8 mouse cellular contexts compared by ENCODE assay signal in the genomic region with DNA sequence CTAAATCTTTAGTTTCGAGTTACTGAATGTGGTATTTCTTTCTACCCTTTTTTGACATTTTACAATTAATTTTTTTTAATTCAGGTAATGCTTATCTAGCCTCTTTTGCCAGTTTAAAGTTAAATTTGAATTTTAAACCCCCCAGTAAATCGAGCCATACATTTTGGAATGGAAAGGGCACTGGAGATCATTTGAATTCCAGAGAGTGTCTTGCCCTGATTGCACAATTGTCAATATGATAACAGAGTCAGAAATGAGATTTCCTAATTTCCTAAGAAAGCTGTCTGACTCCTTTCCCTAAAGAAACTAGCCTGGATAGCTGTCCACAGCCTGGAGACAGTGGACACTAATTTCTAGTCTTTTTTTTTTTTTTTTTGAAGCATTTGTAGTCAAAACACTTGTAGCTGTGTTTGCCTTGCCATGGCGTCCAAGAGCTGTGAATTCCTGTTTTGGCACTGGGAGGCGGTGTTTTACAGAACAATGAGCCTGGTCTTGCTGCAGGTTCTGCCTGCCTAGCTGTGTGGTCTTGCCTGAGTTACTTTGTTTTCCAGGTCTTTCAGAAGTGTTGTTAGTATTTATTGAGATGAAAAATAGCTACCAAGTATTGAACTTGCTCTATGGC. TPM values are rescaled to one million over a fixed set of nuclear protein-coding genes. Genes with fewer than 3 reads are reported as not detected.
DNase-seq lines count a peak whose midpoint lies in the region; ATAC-seq and TF ChIP-seq lines count a peak whose summit lies in the region.

No protein-coding gene starts in this region.

- WGBS in embryonic facial prominence, embryonic 15.5 days = 48% methylated on average over 4 of the region's 4 CpGs

- peak; percentile 75 for DNase-seq in CH12.LX (ENCODE audit: extremely low read depth)
- DNase-seq in T-cell, adult 2 months (ENCODE audit: low spot score) = peak; percentile 16
- peak; percentile 67 for DNase-seq in heart, postnatal 4 days
- DNase-seq in layer of hippocampus, adult 9-10 months (ENCODE audit: low spot score) = peak; percentile 59
- peak; percentile 83 for DNase-seq in lung, postnatal 10 days
- DNase-seq in right cerebral cortex, postnatal 14 days = peak; percentile 49
- DNase-seq in urinary bladder, adult 2 months (ENCODE audit: low spot score) = no peak

- peaks cover 10 to 32% of the 10 kb centered on the region in 2 experiments for H3K36me3 ChIP-seq in CH12.LX (replicated peaks in 1 of 2; ENCODE audit: control insufficient read depth in 1 of 2, insufficient read depth in 1 of 2, low read length in 1 of 2)
- peaks cover 2% of the 10 kb centered on the region for H3K36me3 ChIP-seq in embryonic facial prominence, embryonic 15.5 days

- H3K27me3 ChIP-seq in CH12.LX (replicated peaks) = no peaks in the 10 kb centered on the region
- H3K27me3 ChIP-seq in embryonic facial prominence, embryonic 15.5 days = no peaks in the 10 kb centered on the region

- H3K9ac ChIP-seq in CH12.LX (ENCODE audit: insufficient read depth, low read depth) = no peak overlapping the region; the same call in 1 of the 2 replicates
- H3K9ac ChIP-seq in embryonic facial prominence, embryonic 15.5 days = no peak overlapping the region

- in situ Hi-C loops in CH12.LX (cut with MboI; ENCODE audit: low pct_ligation_motif_present, low pct_unique_long_range_greater_than_20kb, low sequenced_read_pairs) = no loop called here

- peak in 1 of 2 experiments; percentile 83; a peak in 2 of 4 replicates for TF ChIP-seq CTCF in CH12.LX (conservative IDR thresholded peaks at IDR 0.05 in 1 of 2, IDR thresholded peaks at IDR 0.05 in 1 of 2; ENCODE audit: low read depth in 2 of 2, low read length in 2 of 2)

- peak overlapping the region; percentile 96 for H3K4me2 ChIP-seq in CH12.LX (ENCODE audit: insufficient read depth, low read depth, poor library complexity, severe bottlenecking)
- peak overlapping the region; percentile 73; the same call in 1 of the 2 replicates for H3K4me2 ChIP-seq in embryonic facial prominence, embryonic 15.5 days (replicated peaks)

- H3K27ac ChIP-seq in CH12.LX (ENCODE audit: insufficient read depth, low read depth) = no peak overlapping the region
- peak overlapping the region; percentile 98; the same call in 1 of the 2 replicates for H3K27ac ChIP-seq in embryonic facial prominence, embryonic 15.5 days (replicated peaks)

- ATAC-seq in embryonic facial prominence, embryonic 15.5 days (ENCODE audit: insufficient number of reproducible peaks, low FRiP score, low TSS enrichment, low read depth) = no peak

- H3K79me2 ChIP-seq in CH12.LX (replicated peaks; ENCODE audit: control insufficient read depth, extremely low read depth, insufficient read depth, poor library complexity, severe bottlenecking) = peaks cover 27% of the 10 kb centered on the region

- dilution Hi-C loops in CH12.LX (cut with MboI; ENCODE audit: extremely low pct_ligation_motif_present, extremely low pct_unique_long_range_greater_than_20kb, low sequenced_read_pairs) = no loop called here

- no peak for TF ChIP-seq POLR2A in CH12.LX (IDR thresholded peaks at IDR 0.05; ENCODE audit: low read depth, low read length)

- no peak overlapping the region for H3K4me3 ChIP-seq in CH12.LX (replicated peaks in 1 of 3; ENCODE audit: low read depth in 2 of 3, low read length in 2 of 3, poor library complexity in 1 of 3)
- H3K4me3 ChIP-seq in embryonic facial prominence, embryonic 15.5 days (replicated peaks) = peak overlapping the region; percentile 71; the same call in 1 of the 2 replicates

- no peaks in the 10 kb centered on the region for H3K9me3 ChIP-seq in CH12.LX (replicated peaks; ENCODE audit: low read length)
- no peaks in the 10 kb centered on the region for H3K9me3 ChIP-seq in embryonic facial prominence, embryonic 15.5 days (replicated peaks)

- peak; percentile 78 for TF ChIP-seq RAD21 in CH12.LX (IDR thresholded peaks at IDR 0.05; ENCODE audit: low read depth, low read length)

- TF ChIP-seq EP300 in CH12.LX (IDR thresholded peaks at IDR 0.05; ENCODE audit: low read length) = no peak

- H3K4me1 ChIP-seq in CH12.LX (ENCODE audit: control insufficient read depth in 1 of 2, insufficient read depth in 2 of 2) = peaks cover 7 to 38% of the 10 kb centered on the region in 2 experiments; a peak in 3 of 4 replicates
- H3K4me1 ChIP-seq in embryonic facial prominence, embryonic 15.5 days = peaks cover 26% of the 10 kb centered on the region

TF ChIP-seq in CH12.LX, 34 proteins besides CTCF, POLR2A, EP300 and RAD21:
- TF ChIP-seq HCFC1 (IDR thresholded peaks at IDR 0.05; ENCODE audit: low read depth, low read length) = no peak
- TF ChIP-seq SMC3 (IDR thresholded peaks at IDR 0.05; ENCODE audit: low read depth, low read length) = peak; percentile 65
- no peak for TF ChIP-seq MEF2A (IDR thresholded peaks at IDR 0.05; ENCODE audit: borderline replicate concordance, low read depth, low read length)
- 0 out of 2 replicates have a peak, but pooled peaks have one; percentile 76 for TF ChIP-seq CHD1 (IDR thresholded peaks at IDR 0.05; ENCODE audit: low read depth, low read length)
- TF ChIP-seq NELFE (IDR thresholded peaks at IDR 0.05; ENCODE audit: low read depth, low read length) = no peak
- TF ChIP-seq ZNF384 (IDR thresholded peaks at IDR 0.05; ENCODE audit: low read depth, low read length) = peak; percentile 87
TF ChIP-seq in CH12.LX: peak in this region for 3.

RNA-seq across cellular contexts. Expression of a gene that starts 1.6 kb away (rescaled TPM):
- total RNA-seq in CH12.LX (2012; rRNA removed) = 55.7 and 56.0 TPM in 2 replicates
- 62.0 and 64.5 TPM in 2 replicates for total RNA-seq in CH12.LX (2014; rRNA removed)
- polyA plus RNA-seq in CH12.LX (2012; ENCODE audit: insufficient read length, low read depth) = 97.4 and 98.8 TPM in 2 replicates
- polyA plus RNA-seq in embryonic facial prominence, embryonic 15.5 days (2015; fragmentation: Nextera tagmentation; extraction: Ambion mirVana) = 22.9 and 24.5 TPM in 2 replicates
- total RNA-seq in heart, postnatal 4 days (2021) = 100 to 1,000 TPM; 178 to 183 TPM
- polyA plus RNA-seq in urinary bladder, adult 2 months (2012; rRNA removed) = 65.6 and 75.4 TPM in 2 replicates

RNA-seq across cellular contexts. Expression of a gene that starts 7.6 kb away (rescaled TPM):
- 57.7 and 82.3 TPM in 2 replicates for total RNA-seq in CH12.LX (2012; rRNA removed)
- 69.8 and 82.2 TPM in 2 replicates for total RNA-seq in CH12.LX (2014; rRNA removed)
- polyA plus RNA-seq in CH12.LX (2012; ENCODE audit: insufficient read length, low read depth) = 246 and 318 TPM in 2 replicates
- polyA plus RNA-seq in embryonic facial prominence, embryonic 15.5 days (2015; fragmentation: Nextera tagmentation; extraction: Ambion mirVana) = 106 and 112 TPM in 2 replicates
- total RNA-seq in heart, postnatal 4 days (2021) = 10 to 100 TPM; 47.8 to 50.4 TPM
- polyA plus RNA-seq in urinary bladder, adult 2 months (2012; rRNA removed) = 84.6 and 102 TPM in 2 replicates

RNA-seq across cellular contexts. Expression of a gene that starts 47.7 kb away (rescaled TPM):
- total RNA-seq in CH12.LX (2012; rRNA removed) = 0.21 and 0.55 TPM in 2 replicates
- total RNA-seq in CH12.LX (2014; rRNA removed) = not detected in 2 replicates
- 0.30 and 0.33 TPM in 2 replicates for polyA plus RNA-seq in CH12.LX (2012; ENCODE audit: insufficient read length, low read depth)
- polyA plus RNA-seq in embryonic facial prominence, embryonic 15.5 days (2015; fragmentation: Nextera tagmentation; extraction: Ambion mirVana) = 0.60 TPM in 1 of 2 replicates, not detected in the other
- total RNA-seq in heart, postnatal 4 days (2021) = not detected
- polyA plus RNA-seq in urinary bladder, adult 2 months (2012; rRNA removed) = not detected in 2 replicates
